Mouse (Mus musculus) activated CD4-positive, CD25-positive, alpha-beta regulatory T cell (primary cell): Measurements from ENCODE around the gene Krt10. TPM values are rescaled to one million over a fixed set of nuclear protein-coding genes. Genes with fewer than 3 reads are reported as not detected.

Experiments used
- polyA plus RNA-seq, 2 experiments: library from polyadenylated mRNA; unstranded; fragments of 100-300 nt; shearing (Covaris generic); gene quantifications; one replicate each; pipeline ENCODE4 v1.2.1; 2017

Krt10 gene
- 1 to 10 TPM; 8.0 to 9.9 TPM for polyA plus RNA-seq

GRCm38 (mm10) chr11:99389264-99389663 lies at the start of gene Krt10:
Gene Krt10, minus strand, starts transcription at chr11:99389364.

GRCm38 (mm10) chr11:99437972-99438371 lies 48.8 kb upstream of the Krt10 start, which contains the start of gene Krt20:
Gene Krt20, minus strand, starts transcription at chr11:99438150.

DNA sequence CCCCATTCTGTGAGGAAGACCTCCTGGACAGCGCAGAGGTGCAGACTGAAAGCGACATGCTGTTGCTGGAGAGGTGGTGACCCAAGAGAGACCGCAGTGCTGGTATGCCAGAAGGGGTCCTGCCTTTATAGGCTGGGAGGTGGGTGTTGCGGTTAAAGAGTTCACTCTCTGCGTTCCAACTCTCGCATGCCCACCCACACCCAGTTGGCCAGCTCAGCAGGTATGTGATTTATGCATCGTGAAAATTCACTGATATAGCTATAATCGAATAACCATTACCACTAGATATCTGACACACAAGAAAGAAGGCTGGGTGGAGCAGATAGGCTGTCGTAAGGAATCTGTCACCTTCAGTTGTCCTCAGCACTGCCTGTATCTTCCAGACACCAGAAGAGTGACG lies 33.0 kb upstream of the Krt10 start, which contains the start of gene Krt12:
TSS of gene Krt12 (minus strand) at position 101 of the 400 bp plus-strand sequence.

GRCm38 (mm10) chr11:99374803-99375202 lies 14.4 kb downstream of the Krt10 start, which contains the start of gene Krt28:
Gene Krt28, minus strand, starts transcription at chr11:99374903.

DNA sequence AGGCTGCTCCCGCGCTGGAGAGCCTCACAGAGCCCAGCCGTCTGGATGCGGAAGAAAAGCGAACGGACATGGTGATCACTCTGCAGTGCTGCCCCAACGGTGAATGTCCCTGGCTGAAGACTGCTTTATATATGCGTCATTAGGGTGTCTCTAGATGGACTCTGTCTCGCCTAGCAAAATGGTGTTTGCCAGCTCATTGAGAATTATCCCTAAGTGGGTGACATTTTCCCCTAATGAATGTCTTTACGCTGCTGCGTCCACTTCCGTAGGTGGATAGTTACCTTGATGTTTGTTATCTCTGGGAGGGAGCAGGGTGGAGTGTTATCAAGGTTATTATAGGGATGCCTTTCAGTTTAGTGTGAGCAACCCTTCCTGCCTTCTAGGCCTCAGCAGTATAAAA lies 38.2 kb downstream of the Krt10 start, which contains the start of gene Krt27:
TSS of gene Krt27 (minus strand) at position 101 of the 400 bp plus-strand sequence.

GRCm38 (mm10) chr11:99337866-99338265 lies 51.3 kb downstream of the Krt10 start, which contains the start of gene Krt26:
Gene Krt26, minus strand, starts transcription at chr11:99337966.

Other genes with a start within 250 kb of the Krt10 start
- 100 to 1,000 TPM; 268 to 861 TPM for gene Ccr7, start 234.3 kb downstream of the Krt10 start, polyA plus RNA-seq
- gene Smarce1, start 158.3 kb downstream of the Krt10 start, polyA plus RNA-seq, result 100 to 1,000 TPM; 204 to 246 TPM
- gene Krt222, start 145.3 kb downstream of the Krt10 start, polyA plus RNA-seq, result 1 to 10 TPM; 1.4 to 1.5 TPM
- under 1 TPM; 0.09 to 0.17 TPM for gene Krt24, start 104.1 kb downstream of the Krt10 start, polyA plus RNA-seq
- under 1 TPM in 1 of 2 experiments, not detected in 1; 0.17 TPM for gene Krt25, start 66.4 kb downstream of the Krt10 start, polyA plus RNA-seq
- under 1 TPM in 1 of 2 experiments, not detected in 1; 0.23 TPM for gene Krt26, start 51.4 kb downstream of the Krt10 start, polyA plus RNA-seq
- not detected for gene Krt27, start 38.3 kb downstream of the Krt10 start, polyA plus RNA-seq
- gene Krt28, start 14.5 kb downstream of the Krt10 start, polyA plus RNA-seq, result not detected
- under 1 TPM in 1 of 2 experiments, not detected in 1; 0.11 TPM for gene Krt12, start 32.9 kb upstream of the Krt10 start, polyA plus RNA-seq
- not detected for gene Krt20, start 48.8 kb upstream of the Krt10 start, polyA plus RNA-seq
- gene Krt23, start 103.8 kb upstream of the Krt10 start, polyA plus RNA-seq, result not detected
- under 1 TPM in 1 of 2 experiments, not detected in 1; 0.36 TPM for gene Krt39, start 132.0 kb upstream of the Krt10 start, polyA plus RNA-seq
- gene Krt40, start 153.8 kb upstream of the Krt10 start, polyA plus RNA-seq, result under 1 TPM in 1 of 2 experiments, not detected in 1; 0.38 TPM
- gene Krtap3-3, start 161.5 kb upstream of the Krt10 start, polyA plus RNA-seq, result not detected
- gene Krtap3-2, start 167.5 kb upstream of the Krt10 start, polyA plus RNA-seq, result not detected
- 1 to 10 TPM in 1 of 2 experiments, not detected in 1; 1.1 TPM for gene Gm11939, start 170.1 kb upstream of the Krt10 start, polyA plus RNA-seq
- gene Krtap3-1, start 177.3 kb upstream of the Krt10 start, polyA plus RNA-seq, result not detected
- not detected for gene Krtap1-5, start 191.7 kb upstream of the Krt10 start, polyA plus RNA-seq
- not detected for gene Krtap1-4, start 194.3 kb upstream of the Krt10 start, polyA plus RNA-seq
- gene Krtap1-3, start 202.0 kb upstream of the Krt10 start, polyA plus RNA-seq, result under 1 TPM in 1 of 2 experiments, not detected in 1; 0.27 TPM
- gene Krtap9-3, start 208.7 kb upstream of the Krt10 start, polyA plus RNA-seq, result not detected
- not detected for gene Gm11938, start 213.9 kb upstream of the Krt10 start, polyA plus RNA-seq
- not detected for gene Gm11937, start 220.8 kb upstream of the Krt10 start, polyA plus RNA-seq
- not detected for gene Krtap2-4, start 225.5 kb upstream of the Krt10 start, polyA plus RNA-seq
- not detected for gene Gm11562, start 231.1 kb upstream of the Krt10 start, polyA plus RNA-seq
- gene Krtap4-1, start 238.9 kb upstream of the Krt10 start, polyA plus RNA-seq, result not detected
- not detected for gene Krtap4-2, start 245.7 kb upstream of the Krt10 start, polyA plus RNA-seq